Mouse (Mus musculus) cerebellum, adult 9-11 months (tissue): ENCODE results near the gene Gm21987.
"Not testable (repeated sequence)": the region's sequence is repeated elsewhere in the genome, so short reads cannot be mapped to it uniquely, and the experiment has no call there.

Experiments
- DNase-seq: peaks from one replicate; pipeline ENCODE4 v3.0.0; 2022

The Gm21987 gene

DNA sequence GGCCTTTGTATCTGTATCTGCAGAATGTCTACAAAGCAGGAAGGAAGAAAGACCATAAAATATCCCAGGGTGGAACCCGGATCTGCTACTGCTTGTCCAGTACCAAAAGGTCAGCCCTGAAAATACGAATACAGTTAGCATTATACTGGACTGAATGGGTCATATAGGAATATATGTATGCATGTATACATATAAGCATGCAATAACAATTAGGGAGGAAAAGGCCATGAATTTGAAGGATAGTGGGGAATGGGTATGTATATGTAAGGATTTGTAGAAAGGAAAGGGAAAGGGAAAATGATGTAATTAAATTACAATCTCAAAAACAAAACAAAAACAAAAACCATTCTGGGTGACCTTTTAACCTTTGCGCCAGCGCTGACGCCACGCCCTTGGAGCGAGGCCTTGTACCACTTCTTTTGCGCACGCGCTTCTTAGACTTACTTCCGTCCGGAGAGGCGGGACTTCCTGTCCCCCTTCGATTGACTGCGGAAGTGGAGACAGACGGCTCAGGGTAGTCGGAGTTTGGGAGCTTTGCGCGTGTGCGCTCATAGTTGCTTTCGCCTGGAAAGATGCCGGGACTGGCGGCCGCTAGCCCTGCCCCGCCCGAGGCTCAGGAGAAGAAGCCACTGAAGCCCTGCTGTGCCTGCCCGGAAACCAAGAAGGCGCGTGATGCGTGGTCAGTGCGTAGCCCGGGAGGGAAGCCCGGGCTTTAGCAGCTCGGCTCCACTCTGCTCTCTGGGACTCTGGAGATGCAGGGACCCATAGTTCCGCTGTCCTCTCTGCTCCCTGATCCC is at the start of gene Gm21987, which contains the start of gene Cox17:
Gene Gm21987, plus strand, starts transcription at position 512 of the 797 bp plus-strand sequence.
Gene Cox17, plus strand, starts transcription at position 463 of the 797 bp plus-strand sequence.
- DNase-seq = peak; percentile 97

GRCm38 (mm10) chr16:38298410-38298809 is 48.4 kb upstream of the Gm21987 start:
- no peak for DNase-seq

GRCm38 (mm10) chr16:38302367-38302766 is 44.5 kb upstream of the Gm21987 start:
- DNase-seq = no peak

DNA sequence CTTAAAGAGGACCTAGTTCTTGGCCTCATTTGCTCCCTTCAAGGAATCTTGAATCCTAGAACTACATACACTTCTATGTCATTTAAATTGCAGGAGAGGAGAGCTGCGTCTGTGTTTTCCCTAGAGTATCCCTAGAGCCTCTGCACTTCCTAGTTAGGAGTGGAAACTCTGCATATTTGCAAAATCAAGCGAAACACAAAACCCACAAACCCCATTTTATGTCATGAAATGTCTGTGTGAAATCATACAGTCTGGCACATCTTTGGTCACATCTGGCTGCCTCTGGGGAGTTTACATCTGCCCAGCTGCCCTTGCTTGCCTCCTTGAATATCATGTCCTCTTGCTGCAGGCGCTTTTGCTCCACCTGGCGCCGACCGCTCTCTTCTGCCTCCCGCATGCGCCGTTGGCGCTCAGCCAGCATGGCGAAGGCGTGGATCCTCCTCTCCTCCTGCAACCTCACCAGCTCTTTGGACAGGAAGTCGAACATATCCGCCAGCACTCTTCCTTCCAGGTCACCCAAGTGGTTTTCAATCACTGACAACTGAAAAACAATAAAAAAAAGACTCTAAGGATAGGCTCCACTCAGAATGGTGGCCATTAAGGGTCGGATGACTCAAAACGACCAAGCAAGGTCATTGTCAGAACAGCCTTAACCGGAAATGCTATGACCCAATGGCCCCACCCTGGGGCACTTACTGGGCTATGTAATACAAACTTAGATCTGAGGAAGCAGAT is 42.2 kb upstream of the Gm21987 start:
- DNase-seq = peak; percentile 12

GRCm38 (mm10) chr16:38306571-38307220 is 40.1 kb upstream of the Gm21987 start:
- DNase-seq = no peak

- no peak for DNase-seq
These were observed 39.6 kb upstream of the Gm21987 start for GRCm38 (mm10) chr16:38307221-38307605.

- DNase-seq = no peak
These were observed 39.2 kb upstream of the Gm21987 start for GRCm38 (mm10) chr16:38307651-38308050.

GRCm38 (mm10) chr16:38308195-38308594 is 38.6 kb upstream of the Gm21987 start:
- DNase-seq = no peak

GRCm38 (mm10) chr16:38318492-38318891 is 28.3 kb upstream of the Gm21987 start:
- no peak for DNase-seq

DNA sequence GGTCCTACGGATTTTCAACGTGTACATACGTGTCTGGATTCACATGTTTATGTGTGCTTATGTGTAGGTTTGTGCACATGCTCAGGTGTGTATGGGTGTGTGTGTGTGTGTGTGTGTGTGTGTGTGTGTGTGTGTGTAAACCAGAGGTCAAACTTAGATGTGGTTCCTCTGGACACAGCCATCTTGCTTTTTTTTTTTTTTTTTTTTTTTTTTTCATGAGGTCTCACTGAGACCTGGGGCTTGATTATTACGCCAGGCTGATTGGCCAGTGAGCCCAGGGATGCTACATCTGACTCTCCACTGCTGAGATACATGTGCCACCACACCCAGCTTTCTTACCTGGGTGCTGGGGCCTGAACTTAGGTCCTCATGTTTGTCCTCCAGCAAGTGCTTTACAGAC is 27.8 kb upstream of the Gm21987 start:
- DNase-seq = no peak

DNA sequence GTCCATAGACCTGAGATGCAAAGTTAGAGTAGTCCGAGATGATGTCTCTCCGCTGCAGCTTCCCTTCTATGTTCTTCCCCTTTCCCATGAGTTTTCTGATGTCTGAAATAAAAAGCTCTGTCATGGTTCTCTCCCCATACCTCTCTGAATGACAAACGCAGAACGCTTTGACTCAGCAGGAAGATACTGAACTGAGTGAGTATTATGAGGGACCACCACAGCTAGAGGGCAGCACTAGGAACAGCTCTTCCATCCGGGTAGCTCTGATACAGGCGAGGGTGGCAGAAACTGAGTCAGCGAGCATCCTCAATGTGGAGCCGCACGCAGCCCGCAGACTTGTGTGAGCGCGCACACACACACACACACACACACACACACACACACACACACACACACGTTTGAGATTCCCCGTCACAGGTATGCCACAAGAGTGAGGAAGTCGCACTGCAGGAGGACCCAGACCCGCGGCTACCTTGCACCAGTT is 25.3 kb upstream of the Gm21987 start:
- peak; percentile 42 for DNase-seq

DNA sequence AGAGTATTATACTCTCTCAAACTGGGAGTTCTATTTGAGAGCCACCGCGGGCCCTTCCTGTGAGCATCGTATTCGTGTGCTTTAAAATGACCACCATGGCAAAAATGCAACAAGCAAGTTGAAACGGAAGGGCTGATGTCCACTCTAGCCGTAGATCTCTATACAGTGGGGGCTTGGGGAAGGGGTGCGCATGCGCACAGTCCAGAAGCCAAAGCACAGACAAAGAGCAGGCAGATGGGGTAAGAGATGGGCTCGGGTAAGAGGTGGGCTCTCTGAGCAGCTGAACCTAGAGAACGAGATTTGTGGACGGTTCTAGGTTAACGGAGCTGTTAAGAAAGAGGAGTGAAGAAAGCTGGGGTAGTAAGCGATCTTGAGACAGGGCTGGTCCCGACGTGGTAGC is 22.5 kb upstream of the Gm21987 start:
- no peak for DNase-seq

DNA sequence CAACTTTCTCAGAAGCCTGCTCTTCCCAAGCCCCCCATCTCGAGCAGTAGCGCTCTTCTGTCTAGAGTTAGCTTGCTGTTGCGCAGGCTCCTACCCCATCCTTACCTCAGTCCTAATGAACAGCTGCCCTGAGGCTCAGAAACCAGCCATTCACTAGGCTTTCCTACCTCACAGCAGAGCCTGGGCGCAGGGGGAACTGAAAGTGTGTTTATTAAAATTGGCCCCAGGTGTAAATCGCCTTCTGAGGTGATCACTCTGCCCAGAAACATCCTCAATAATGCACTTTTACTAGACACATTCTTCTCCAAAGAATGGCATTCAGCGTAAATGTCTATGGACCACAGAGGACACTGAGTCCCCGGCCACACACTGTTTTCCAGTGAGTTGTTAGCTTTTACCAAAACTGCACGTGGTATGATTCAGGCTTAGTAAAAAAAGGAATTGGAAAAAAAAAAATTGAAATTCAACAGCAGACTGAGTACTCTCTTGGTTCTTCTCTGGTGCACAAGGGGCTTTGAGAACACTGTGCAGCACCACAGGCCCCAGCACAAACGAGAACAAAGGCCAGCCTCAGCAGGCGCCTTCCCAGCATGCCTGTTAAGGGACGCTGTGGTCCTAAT is 20.0 kb upstream of the Gm21987 start:
- DNase-seq = no peak

DNA sequence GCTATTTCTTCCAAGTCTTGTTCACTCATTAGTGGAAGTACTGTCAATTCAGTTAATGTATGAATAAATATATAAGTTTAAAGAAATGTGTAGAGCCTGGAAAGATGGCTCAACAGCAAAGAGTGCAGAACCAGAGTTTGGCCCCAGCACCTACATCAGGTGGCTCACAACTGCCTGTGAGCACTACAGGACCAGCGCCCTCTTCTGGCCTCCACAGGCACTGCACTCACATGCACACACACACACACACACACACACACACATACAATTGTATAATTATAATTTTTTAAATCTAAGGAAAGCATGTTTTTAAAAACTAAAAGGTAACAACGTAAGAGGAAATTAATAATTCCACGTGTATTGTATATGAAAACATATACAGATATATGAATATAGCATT is 17.5 kb upstream of the Gm21987 start:
- DNase-seq = no peak

- no peak for DNase-seq
These were observed 12.4 kb upstream of the Gm21987 start for GRCm38 (mm10) chr16:38334431-38334830.

GRCm38 (mm10) chr16:38338077-38338476 is 8.8 kb upstream of the Gm21987 start:
- not testable (repeated sequence) for DNase-seq

GRCm38 (mm10) chr16:38341396-38342324 is 5.2 kb upstream of the Gm21987 start, which contains the start of gene Maats1:
Gene Maats1, minus strand, starts transcription at chr16:38342143.
- DNase-seq = peak; percentile 60

GRCm38 (mm10) chr16:38344941-38345725 is 1.7 kb upstream of the Gm21987 start:
- DNase-seq = no peak

GRCm38 (mm10) chr16:38347588-38347987 is 748 bp downstream of the Gm21987 start:
- DNase-seq = no peak

- no peak for DNase-seq
These were observed 1.4 kb downstream of the Gm21987 start for GRCm38 (mm10) chr16:38348217-38348761.

DNA sequence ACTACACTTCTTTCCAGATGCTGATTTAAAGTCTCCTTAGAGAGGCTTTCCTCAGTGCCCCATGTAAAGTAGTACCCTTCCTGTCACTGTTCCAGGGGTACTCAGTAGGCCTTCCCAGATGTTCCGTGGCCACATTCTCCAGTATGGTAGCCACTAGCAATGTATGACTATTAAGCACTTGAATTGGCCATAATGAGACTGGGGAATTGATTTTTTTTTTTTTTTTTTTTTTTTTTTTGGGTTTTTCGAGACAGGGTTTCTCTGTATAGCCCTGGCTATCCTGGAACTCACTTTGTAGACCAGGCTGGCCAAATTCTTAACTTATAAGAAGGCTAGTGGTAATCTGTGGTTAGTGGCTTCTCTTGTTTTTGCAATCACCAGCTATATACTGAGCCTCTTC is 3.0 kb downstream of the Gm21987 start:
- no peak for DNase-seq
